Mouse (Mus musculus): ENCODE data around the gene Rara. TPM values are rescaled to one million over a fixed set of nuclear protein-coding genes. Genes with fewer than 3 reads are reported as not detected.
"Not testable (repeated sequence)": the region's sequence is repeated elsewhere in the genome, so short reads cannot be mapped to it uniquely, and the experiment has no call there.

Gene Rara
- polyA plus RNA-seq, 1 experiment from 2014 or later = 43.7 TPM

DNA sequence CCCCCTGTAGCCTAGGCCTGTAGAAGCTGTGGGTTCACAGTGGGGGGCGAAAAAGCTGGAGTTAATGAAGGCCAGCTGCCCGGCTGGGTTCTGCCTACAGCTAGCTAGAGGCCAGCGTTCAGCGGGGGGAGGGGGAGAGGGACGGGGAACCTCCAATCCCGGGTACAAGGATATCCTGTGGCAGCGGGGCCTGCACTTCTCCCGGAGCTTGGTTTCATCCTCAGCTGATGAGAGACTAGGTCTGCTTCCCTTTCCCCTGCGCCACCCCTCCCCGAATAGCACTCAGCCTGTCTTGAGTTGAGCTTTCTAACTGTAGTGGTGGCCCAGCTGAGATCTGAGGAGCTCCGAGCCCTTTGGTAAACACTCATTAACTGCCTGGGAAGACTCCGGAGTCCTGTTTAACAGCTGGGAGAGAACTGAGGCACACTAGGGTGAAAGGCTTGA is 1.7 kb upstream of the Rara start:
- peaks cover 95% of the 10 kb centered on the region for H3K4me1 ChIP-seq
- H3K4me3 ChIP-seq = peak overlapping the region; percentile 38
- 3% methylated on average over 12 of the region's 12 CpGs for WGBS
- H3K27me3 ChIP-seq (ENCODE audit: low read depth, poor library complexity, severe bottlenecking) = no peaks in the 10 kb centered on the region
- peak; percentile 94 for DNase-seq (ENCODE audit: low spot score)
- H3K27ac ChIP-seq = peak overlapping the region; percentile 88
- peaks cover 21% of the 10 kb centered on the region for H3K36me3 ChIP-seq
- no peaks in the 10 kb centered on the region for H3K9me3 ChIP-seq (replicated peaks)

DNA sequence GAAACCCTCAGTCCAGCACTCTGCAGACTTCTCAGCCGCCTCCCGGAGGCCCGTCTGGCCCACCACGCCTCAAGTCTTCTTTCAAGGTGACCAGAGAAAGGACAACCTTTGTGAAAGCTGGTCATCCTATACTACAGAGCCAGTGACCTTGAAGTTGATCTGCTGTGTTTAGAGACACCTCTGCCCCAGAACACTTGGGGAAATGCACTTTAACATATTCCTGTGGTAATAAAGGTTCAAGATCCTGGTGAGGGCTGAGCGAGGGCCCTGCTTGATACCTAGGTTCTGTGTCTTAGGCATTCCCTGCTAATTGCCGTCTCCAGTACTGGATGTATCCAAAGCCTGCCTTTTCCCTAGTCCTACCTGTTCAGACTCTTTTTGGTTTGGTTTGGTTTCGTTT is 1.1 kb upstream of the Rara start:
- Histone ChIP-seq H3K27me3 (ENCODE audit: low read depth, poor library complexity, severe bottlenecking) (no peaks in the 10 kb centered on the region), H3K36me3 (peaks cover 15% of the 10 kb centered on the region), H3K9me3 (replicated peaks) (no peaks in the 10 kb centered on the region), H3K4me3 (peak overlapping the region; percentile 38), H3K4me1 (peaks cover 100% of the 10 kb centered on the region), H3K27ac (peak overlapping the region; percentile 88)
- 47% methylated on average over 7 of the region's 7 CpGs for WGBS
- DNase-seq (ENCODE audit: low spot score) = no peak

- DNase-seq (ENCODE audit: low spot score) = peak; percentile 50
- peak overlapping the region; percentile 62 for H3K4me3 ChIP-seq
- peaks cover 6% of the 10 kb centered on the region; the same call in 1 of the 2 replicates for H3K36me3 ChIP-seq
- H3K27me3 ChIP-seq (ENCODE audit: low read depth, poor library complexity, severe bottlenecking) = no peaks in the 10 kb centered on the region
- peaks cover 100% of the 10 kb centered on the region for H3K4me1 ChIP-seq
- WGBS = 10% methylated on average over 12 of the region's 12 CpGs
- H3K9me3 ChIP-seq (replicated peaks) = no peaks in the 10 kb centered on the region
- H3K27ac ChIP-seq = peak overlapping the region; percentile 93
These were observed 722 bp downstream of the Rara start for GRCm38 (mm10) chr11:98928186-98928893.

DNA sequence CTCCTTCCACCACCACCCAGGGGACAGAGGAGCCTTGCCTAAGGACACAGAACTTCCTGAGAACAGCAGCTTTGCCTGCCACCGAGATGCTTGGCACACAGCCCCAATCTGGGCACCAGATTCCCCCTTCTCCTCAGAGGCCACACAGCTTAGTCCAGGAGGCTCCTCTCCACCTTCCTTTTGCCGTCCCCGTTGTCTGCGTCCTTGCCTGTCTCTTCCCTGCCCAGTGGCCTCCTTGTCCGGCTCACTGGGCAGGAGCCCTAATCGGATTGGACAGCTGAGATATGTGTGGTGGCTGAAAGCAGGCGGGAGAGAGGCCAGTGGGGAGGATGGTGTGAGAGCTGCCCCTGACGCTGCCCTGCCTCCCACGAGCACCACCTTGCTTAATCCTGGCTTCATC is 1.9 kb downstream of the Rara start:
- peak overlapping the region; percentile 93 for H3K27ac ChIP-seq
- 14% methylated on average over 9 of the region's 9 CpGs for WGBS
- H3K36me3 ChIP-seq = no peaks in the 10 kb centered on the region
- no peaks in the 10 kb centered on the region for H3K27me3 ChIP-seq (ENCODE audit: low read depth, poor library complexity, severe bottlenecking)
- peak; percentile 41 for DNase-seq (ENCODE audit: low spot score)
- H3K4me1 ChIP-seq = peaks cover 98% of the 10 kb centered on the region
- no peaks in the 10 kb centered on the region for H3K9me3 ChIP-seq (replicated peaks)
- peak overlapping the region; percentile 62 for H3K4me3 ChIP-seq

DNA sequence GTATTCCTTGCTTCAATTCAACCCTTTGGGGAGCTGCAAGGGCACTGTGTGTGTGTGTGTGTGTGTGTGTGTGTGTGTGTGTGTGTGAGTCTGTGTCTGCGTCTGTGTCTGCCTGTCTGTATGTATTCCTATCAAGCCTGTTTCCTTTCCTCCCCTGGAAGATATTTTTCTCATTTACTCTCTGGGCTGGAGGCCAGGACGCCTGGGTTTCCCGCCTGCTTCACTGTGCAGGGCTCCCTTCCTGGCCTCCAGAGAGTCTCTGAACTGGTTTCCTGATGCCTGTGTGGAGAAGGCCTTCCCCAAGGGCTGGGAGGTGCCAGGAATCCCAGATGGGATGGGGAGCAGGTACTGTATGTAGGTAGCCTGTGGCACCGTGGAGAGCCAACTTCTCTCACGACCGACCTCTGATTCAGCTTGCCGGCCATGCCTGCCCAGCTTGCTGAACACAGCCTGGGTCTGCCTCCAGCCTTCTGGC is 2.5 kb downstream of the Rara start:
- Histone ChIP-seq H3K4me3 (peak overlapping the region; percentile 1; the same call in 1 of the 2 replicates), H3K27me3 (ENCODE audit: low read depth, poor library complexity, severe bottlenecking) (no peaks in the 10 kb centered on the region), H3K9me3 (replicated peaks) (no peaks in the 10 kb centered on the region), H3K27ac (peak overlapping the region; percentile 93), H3K4me1 (peaks cover 98% of the 10 kb centered on the region), H3K36me3 (peaks cover 6% of the 10 kb centered on the region)
- WGBS = 79% methylated on average over 7 of the region's 7 CpGs
- DNase-seq (ENCODE audit: low spot score) = no peak

DNA sequence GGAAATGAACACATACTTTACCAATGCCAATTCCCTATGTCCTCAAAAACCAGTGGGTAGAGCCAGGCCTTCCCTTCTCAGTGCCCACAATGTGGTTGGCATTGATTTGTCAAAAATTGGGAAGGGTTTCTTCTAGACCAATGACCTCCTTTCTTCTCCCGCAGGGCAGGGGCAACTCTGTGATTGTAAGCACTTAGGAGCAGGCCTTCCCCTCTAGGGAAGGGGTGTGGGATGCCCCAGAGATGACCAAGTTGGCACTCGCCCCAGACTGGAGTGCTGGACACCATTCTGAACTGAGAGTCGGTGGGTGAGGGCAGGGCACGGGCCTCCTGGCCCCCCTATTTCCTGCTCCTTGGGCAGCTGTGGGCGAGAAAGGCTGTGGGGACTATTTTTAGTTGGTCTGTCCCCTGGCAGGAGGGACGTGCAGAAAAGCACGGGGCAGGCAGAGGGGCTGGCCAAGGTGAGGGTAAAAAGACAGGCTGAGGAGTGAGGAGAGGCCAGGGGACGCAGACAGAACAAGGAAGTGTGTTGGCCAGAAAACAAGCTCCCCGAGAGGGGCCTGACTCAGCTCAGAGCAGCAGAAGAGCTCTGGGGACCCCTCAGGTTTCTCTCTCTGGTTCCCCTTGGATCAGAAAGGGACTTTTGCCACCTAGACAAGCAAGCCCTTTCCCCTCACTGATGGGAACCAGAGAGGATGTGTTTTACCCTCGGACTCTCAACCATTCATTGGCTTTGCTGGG is 3.3 kb downstream of the Rara start:
- no peaks in the 10 kb centered on the region for H3K27me3 ChIP-seq (ENCODE audit: low read depth, poor library complexity, severe bottlenecking)
- peaks cover 9% of the 10 kb centered on the region for H3K36me3 ChIP-seq
- peaks cover 98% of the 10 kb centered on the region for H3K4me1 ChIP-seq
- no peak for DNase-seq (ENCODE audit: low spot score)
- H3K9me3 ChIP-seq (replicated peaks) = no peaks in the 10 kb centered on the region
- 41% methylated on average over 10 of the region's 10 CpGs for WGBS
- peak overlapping the region; percentile 93 for H3K27ac ChIP-seq
- peak overlapping the region; percentile 38; the same call in 1 of the 2 replicates for H3K4me3 ChIP-seq

DNA sequence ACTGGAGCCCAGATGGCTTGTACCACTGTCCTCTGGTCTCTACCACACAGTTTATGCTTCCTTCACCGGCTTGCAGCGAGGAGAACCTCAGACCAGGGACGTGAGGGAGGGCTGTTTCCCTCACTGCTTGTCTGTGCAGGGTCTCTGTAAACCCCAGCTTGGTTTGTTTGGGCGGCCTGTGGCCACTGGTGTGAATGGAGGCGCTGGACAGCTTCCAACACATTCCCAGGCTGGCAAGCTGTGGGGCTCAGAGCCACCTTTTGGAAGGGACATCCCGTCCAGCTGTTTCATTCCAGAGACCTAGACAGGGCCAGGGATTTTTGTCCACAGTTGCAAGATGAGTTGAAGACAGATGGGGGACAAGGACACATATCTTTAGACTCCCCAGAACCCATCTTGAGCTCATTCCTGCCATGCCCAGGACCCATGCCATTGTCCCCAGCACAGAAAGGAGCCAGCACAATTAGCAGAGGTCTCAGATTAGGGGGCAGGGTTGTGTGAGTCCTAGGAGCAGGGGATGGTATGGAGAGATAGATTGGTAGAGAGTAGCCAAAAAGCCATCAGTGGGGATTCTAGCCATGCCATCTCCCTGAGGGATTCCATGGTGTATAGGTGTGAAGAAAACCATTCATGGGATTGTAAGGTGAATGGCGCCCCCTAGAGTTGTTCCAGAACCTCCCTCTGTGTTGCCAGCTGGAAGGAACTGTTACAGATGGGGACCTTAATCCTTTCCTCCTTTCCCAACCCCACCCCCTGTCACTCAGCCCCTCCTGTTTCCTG is 4.1 kb downstream of the Rara start:
- H3K27me3 ChIP-seq (ENCODE audit: low read depth, poor library complexity, severe bottlenecking) = no peaks in the 10 kb centered on the region
- no peaks in the 10 kb centered on the region for H3K9me3 ChIP-seq (replicated peaks)
- 22% methylated on average over 7 of the region's 7 CpGs for WGBS
- peaks cover 9% of the 10 kb centered on the region for H3K36me3 ChIP-seq
- DNase-seq (ENCODE audit: low spot score) = no peak
- H3K4me3 ChIP-seq = peak overlapping the region; percentile 38
- H3K4me1 ChIP-seq = peaks cover 98% of the 10 kb centered on the region
- peak overlapping the region; percentile 93 for H3K27ac ChIP-seq

- Histone ChIP-seq H3K36me3 (peaks cover 9% of the 10 kb centered on the region), H3K27ac (peak overlapping the region; percentile 93), H3K9me3 (replicated peaks) (no peaks in the 10 kb centered on the region), H3K27me3 (ENCODE audit: low read depth, poor library complexity, severe bottlenecking) (no peaks in the 10 kb centered on the region), H3K4me1 (peaks cover 98% of the 10 kb centered on the region), H3K4me3 (peak overlapping the region; percentile 38)
- 22% methylated on average over 19 of the region's 19 CpGs for WGBS
- peak; percentile 64 for DNase-seq (ENCODE audit: low spot score)
These were observed 4.9 kb downstream of the Rara start for GRCm38 (mm10) chr11:98932293-98933091.

DNA sequence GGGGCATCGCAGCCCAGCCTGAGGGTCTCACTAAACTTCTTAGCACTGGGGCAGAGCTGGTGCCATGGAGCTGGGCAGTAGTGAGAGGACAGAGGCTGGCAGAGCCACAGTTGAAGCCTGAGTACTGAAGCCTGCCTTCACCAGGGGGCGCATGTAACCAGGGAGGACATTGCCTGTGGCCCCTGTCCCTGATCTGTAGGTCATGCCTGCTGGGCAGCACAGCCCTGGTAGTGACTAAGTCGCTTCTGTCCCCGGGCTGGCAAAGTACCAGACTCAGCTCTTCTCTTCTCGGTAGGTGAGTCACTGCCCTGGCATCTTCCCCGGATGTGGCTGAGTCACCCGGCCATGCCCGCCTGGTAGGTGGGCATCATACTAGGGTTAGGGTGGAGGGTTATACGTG is 5.5 kb downstream of the Rara start:
- Histone ChIP-seq H3K9me3 (replicated peaks) (no peaks in the 10 kb centered on the region), H3K36me3 (peaks cover 9% of the 10 kb centered on the region), H3K4me1 (peaks cover 98% of the 10 kb centered on the region), H3K27me3 (ENCODE audit: low read depth, poor library complexity, severe bottlenecking) (no peaks in the 10 kb centered on the region), H3K4me3 (peak overlapping the region; percentile 38), H3K27ac (peak overlapping the region; percentile 93)
- DNase-seq (ENCODE audit: low spot score) = no peak
- WGBS = 50% methylated on average over 9 of the region's 9 CpGs

DNA sequence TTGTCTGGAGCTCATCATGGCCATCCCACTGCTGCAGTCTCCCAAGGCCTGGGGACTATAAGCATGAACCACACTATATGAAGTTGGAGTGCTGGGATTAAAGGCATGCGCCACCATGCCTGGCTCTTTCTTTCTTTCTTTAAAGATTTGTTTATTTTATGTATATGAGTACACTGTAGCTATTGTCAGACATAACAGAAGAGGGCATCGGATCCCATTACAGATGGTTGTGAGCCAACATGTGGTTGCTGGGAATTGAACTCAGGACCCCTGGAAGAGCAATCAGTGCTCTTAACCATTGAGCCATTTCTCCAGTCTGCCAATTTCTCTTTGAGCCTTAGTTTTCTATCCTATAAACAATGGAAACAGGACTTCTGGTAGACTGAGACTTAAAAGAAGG is 6.2 kb downstream of the Rara start:
- WGBS = 96% methylated on average over 2 of the region's 2 CpGs
- not testable (repeated sequence) for H3K36me3 ChIP-seq; H3K9me3 ChIP-seq (replicated peaks); H3K4me3 ChIP-seq; DNase-seq (ENCODE audit: low spot score); H3K27me3 ChIP-seq (ENCODE audit: low read depth, poor library complexity, severe bottlenecking)
- Histone ChIP-seq H3K27ac (peak overlapping the region; percentile 93), H3K4me1 (peaks cover 98% of the 10 kb centered on the region)

DNA sequence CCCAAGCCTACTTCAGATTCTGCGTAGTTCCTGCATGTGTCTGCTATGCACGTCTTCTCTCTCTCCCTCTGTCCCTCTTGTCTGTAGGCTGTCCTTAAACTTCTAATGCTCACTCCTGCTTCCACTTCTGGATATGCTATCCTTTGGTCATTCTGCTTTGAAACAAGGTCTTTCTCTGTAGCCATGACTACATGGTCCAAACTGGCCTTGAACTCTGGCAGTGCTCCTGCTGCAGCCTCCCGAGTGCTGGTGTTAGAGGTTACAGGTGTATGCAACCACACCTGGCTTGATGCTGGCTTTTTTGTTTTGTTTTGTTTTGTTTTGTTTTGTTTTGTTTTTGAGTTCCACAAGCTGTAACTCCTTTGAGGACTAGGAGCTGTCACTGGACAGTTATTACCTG is 6.7 kb downstream of the Rara start:
- H3K27ac ChIP-seq = peak overlapping the region; percentile 95; the same call in 1 of the 2 replicates
- 90% methylated on average over 3 of the region's 3 CpGs for WGBS
- H3K27me3 ChIP-seq (ENCODE audit: low read depth, poor library complexity, severe bottlenecking) = no peaks in the 10 kb centered on the region
- no peak for DNase-seq (ENCODE audit: low spot score)
- H3K9me3 ChIP-seq (replicated peaks) = no peaks in the 10 kb centered on the region
- H3K36me3 ChIP-seq = peaks cover 9% of the 10 kb centered on the region
- H3K4me3 ChIP-seq = no peak overlapping the region
- peaks cover 98% of the 10 kb centered on the region for H3K4me1 ChIP-seq

GRCm38 (mm10) chr11:98935123-98935522 is 7.5 kb downstream of the Rara start:
- no peaks in the 10 kb centered on the region for H3K27me3 ChIP-seq (ENCODE audit: low read depth, poor library complexity, severe bottlenecking)
- peaks cover 98% of the 10 kb centered on the region for H3K4me1 ChIP-seq
- peaks cover 12% of the 10 kb centered on the region for H3K36me3 ChIP-seq
- no peak for DNase-seq (ENCODE audit: low spot score)
- WGBS = 88% methylated on average over 3 of the region's 3 CpGs
- no peak overlapping the region for H3K4me3 ChIP-seq
- peak overlapping the region; percentile 95 for H3K27ac ChIP-seq
- no peaks in the 10 kb centered on the region for H3K9me3 ChIP-seq (replicated peaks)

Data from limb, embryonic 10.5 days (tissue).